Mouse (Mus musculus): ENCODE data around the gene Pparg. TPM values are rescaled to one million over a fixed set of nuclear protein-coding genes. Genes with fewer than 3 reads are reported as not detected.

Pparg gene
- polyA plus RNA-seq, 1 experiment from 2014 or later, result 80.3 TPM

DNA sequence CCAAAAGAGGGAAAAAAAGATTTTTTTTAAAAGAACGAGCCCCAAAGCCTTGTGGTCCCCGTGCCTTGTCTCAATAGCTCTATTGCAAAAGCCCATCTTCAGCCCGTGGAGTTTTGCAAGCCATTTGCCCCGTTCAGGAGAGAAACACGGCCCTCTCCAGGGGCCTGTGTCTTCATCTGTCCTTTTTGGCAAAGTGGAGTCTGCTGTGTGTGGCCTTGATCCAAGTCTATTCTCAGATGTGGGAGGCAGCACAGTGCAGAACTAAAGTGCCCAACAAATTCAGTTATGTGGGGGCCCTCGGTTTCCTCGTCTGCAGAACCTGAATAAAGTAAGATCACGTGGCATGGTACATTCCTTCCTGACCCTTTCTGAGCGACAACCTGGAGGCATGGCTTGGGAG is 162.4 kb downstream of the Pparg start:
- no peak overlapping the region for H3K4me3 ChIP-seq (ENCODE audit: inconsistent target)
- H3K27ac ChIP-seq, result no peak overlapping the region
- no peaks in the 10 kb centered on the region for H3K36me3 ChIP-seq (ENCODE audit: inconsistent target)
- WGBS (ENCODE audit: missing documents), result 42% methylated on average over 9 of the region's 9 CpGs
- no peaks in the 10 kb centered on the region for H3K79me2 ChIP-seq (ENCODE audit: inconsistent target)

DNA sequence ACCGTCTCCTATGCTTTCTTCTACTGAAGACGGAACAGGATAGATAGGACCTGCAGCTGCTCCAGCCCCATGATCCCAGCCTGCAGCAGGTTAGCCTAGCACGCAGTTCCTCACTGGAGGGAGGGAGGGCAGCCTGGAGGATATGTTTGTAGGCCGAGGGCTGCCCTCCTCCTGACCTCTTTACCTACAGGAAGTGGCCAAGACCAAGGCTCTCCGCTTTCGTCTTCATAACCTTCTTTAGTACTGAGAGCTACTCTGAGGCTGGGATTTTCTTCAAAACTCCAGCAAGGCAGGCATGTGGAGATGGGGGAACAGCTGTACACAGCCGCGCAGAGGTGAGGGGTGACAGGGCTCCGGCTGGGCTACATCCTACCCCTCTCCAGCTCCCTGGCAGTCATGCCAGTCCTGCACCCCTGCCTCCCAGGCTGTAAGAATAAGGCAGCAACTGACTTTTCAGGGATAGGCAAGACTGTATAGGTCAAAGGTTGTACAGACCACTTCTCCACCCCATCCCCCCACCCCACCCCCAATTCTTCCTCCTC is 163.8 kb downstream of the Pparg start:
- H3K36me3 ChIP-seq (ENCODE audit: inconsistent target), result no peaks in the 10 kb centered on the region
- no peak overlapping the region for H3K27ac ChIP-seq
- no peak overlapping the region for H3K4me3 ChIP-seq (ENCODE audit: inconsistent target)
- H3K79me2 ChIP-seq (ENCODE audit: inconsistent target), result no peaks in the 10 kb centered on the region
- 82% methylated on average over 9 of the region's 9 CpGs for WGBS (ENCODE audit: missing documents)

DNA sequence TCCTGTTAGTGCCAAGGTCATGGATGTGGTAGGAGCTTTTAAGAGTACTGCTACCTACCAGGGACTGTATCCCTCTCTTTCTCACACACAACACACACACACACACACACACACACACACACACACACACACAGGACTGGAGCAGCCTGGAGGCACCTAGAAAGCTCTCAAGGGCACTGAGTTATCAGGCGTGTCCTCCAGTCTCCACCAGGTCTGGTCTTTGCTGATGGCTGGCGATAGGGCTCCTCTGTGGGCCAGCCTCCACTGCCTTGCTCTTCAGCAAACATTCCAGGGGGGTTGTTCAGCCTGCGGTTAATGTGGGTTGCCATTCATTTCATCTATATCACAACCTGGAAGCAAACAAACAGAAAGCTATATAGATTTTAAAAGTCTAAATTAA is 166.7 kb downstream of the Pparg start:
- H3K4me3 ChIP-seq (ENCODE audit: inconsistent target), result no peak overlapping the region
- H3K27ac ChIP-seq, result no peak overlapping the region
- whole genome bisulfite sequencing (ENCODE audit: missing documents), result 100% methylated on average over 3 of the region's 3 CpGs
- no peaks in the 10 kb centered on the region for H3K36me3 ChIP-seq (ENCODE audit: inconsistent target)
- no peaks in the 10 kb centered on the region for H3K79me2 ChIP-seq (ENCODE audit: inconsistent target)

DNA sequence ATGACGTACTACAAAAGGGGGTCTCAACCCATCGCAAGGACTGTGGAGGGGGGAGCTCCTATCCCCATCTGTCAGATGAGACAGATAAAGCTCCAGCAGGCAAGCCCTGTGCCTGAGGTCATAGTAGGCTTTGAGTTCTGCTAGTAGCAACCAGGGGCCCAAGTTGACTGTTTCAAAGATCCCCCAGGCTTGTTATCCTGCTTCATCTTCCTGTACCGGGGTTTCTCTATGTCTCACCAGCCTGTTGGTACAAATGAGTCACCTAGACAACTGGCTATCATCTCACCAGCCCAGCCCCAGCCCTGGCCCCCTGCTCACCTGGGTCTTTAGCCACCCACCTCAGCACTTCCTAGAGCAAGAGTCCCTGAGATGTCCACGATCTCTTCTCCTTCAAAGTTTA is 167.6 kb downstream of the Pparg start:
- WGBS (ENCODE audit: missing documents), result 93% methylated on average over 4 of the region's 4 CpGs
- Histone ChIP-seq H3K79me2 (ENCODE audit: inconsistent target) (no peaks in the 10 kb centered on the region), H3K27ac (no peak overlapping the region), H3K4me3 (ENCODE audit: inconsistent target) (no peak overlapping the region), H3K36me3 (ENCODE audit: inconsistent target) (no peaks in the 10 kb centered on the region)

DNA sequence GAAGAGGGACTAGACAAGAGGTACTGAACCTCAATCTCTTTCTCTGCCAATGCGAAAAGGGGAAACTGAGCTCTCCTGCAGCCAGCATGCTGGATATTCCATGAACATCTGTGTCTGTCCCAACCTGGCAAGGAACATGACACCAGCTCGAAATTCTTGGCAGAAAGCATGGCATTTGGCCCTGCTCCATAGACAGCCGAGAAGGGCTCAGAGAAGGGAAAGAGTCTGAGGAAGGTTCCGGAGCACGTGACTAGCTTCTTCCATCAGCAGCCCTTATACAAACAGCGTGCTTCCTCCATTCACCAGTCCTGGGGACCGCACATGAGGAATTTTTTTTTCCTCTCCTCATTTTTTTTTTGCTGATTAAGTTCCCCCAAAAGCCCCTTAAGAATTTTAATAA is 173.9 kb downstream of the Pparg start:
- WGBS (ENCODE audit: missing documents), result 78% methylated on average over 7 of the region's 7 CpGs
- no peaks in the 10 kb centered on the region for H3K36me3 ChIP-seq (ENCODE audit: inconsistent target)

DNA sequence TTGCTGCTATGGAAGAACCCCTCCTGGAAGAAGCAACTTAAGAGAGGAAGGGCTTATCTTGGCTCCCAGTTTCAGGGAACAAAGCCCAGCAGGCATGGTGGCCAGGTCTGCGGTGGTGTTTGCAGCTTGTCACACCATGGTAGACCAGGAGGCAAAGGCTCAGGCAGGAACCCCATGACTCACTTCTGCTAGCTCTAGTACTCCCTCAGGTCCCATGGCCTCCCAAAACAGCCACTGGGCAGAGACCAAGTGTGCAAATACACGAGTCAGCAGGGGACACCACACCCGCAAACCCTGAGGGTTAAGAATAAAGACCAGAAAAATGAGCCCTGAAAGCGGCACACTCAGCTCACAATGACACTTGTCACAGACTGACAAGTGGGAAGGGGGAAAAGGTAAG is 175.4 kb downstream of the Pparg start:
- WGBS (ENCODE audit: missing documents), result 82% methylated on average over 4 of the region's 4 CpGs

More for the DNA sequence above, 173.9 kb downstream of the Pparg start:
- Histone ChIP-seq H3K4me3 (ENCODE audit: inconsistent target) (no peak overlapping the region), H3K79me2 (ENCODE audit: inconsistent target) (no peaks in the 10 kb centered on the region), H3K27ac (no peak overlapping the region)

DNA sequence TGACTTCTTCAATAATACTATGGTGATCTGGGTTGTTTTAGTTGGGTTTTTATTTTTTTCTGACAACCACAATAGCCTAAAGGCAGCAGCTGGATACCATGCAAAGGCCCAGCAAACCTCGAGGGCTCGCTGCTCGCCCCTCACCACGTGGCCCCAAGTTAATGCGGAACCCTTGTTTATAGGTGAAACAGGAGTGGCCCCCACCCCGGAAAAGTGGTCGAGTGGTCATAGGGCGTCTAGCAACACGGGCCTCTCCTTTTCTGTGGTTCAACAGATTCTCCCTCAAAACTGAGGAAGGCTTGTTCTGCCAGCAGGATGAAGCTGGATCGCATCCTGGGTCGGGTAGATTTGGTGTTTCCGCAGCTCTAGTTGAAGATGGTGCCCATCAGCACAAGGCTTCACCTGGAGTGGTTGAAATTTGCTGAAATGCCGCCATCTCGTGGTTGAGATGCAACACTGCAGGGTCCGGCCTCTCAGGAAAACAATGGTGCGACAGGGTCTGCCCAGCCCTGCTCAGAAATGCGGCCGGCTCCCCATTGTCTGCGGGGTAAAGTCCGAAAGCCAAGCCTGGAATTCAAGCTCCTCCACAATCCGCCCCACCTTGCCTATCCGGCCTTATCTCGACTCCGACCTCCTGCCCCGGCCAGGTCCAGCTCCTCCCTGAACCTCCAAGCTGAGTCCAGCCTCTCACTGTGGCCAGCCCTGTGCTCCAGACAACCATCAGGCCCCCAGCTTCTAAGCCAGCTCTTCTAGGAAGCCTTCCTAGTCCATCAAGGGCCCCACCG is 178.1 kb downstream of the Pparg start:
- no peaks in the 10 kb centered on the region for H3K36me3 ChIP-seq (ENCODE audit: inconsistent target)
- no peaks in the 10 kb centered on the region for H3K79me2 ChIP-seq (ENCODE audit: inconsistent target)
- no peak overlapping the region for H3K27ac ChIP-seq
- WGBS (ENCODE audit: missing documents), result 18% methylated on average over 24 of the region's 26 CpGs
- no peak overlapping the region for H3K4me3 ChIP-seq (ENCODE audit: inconsistent target)

More for the DNA sequence above, 175.4 kb downstream of the Pparg start:
- Histone ChIP-seq H3K27ac (no peak overlapping the region), H3K4me3 (ENCODE audit: inconsistent target) (no peak overlapping the region), H3K36me3 (ENCODE audit: inconsistent target) (no peaks in the 10 kb centered on the region), H3K79me2 (ENCODE audit: inconsistent target) (no peaks in the 10 kb centered on the region)

Other genes with a start within 250 kb of the Pparg start
- not detected in 3 replicates for gene Syn2, start 226.0 kb upstream of the Pparg start, polyA plus RNA-seq (2018)
- gene Gm17482, start 133.6 kb upstream of the Pparg start, polyA plus RNA-seq (2018), result not detected in 3 replicates
- not detected in 3 replicates for gene Timp4, start 108.7 kb upstream of the Pparg start, polyA plus RNA-seq (2018)
- gene Tsen2, start 183.7 kb downstream of the Pparg start, polyA plus RNA-seq (2018), result 5.4 to 9.0 TPM (median 7.2 TPM) in 3 replicates
- gene Mkrn2os, start 231.6 kb downstream of the Pparg start, polyA plus RNA-seq (2018), result not detected in 3 replicates
- gene Mkrn2, start 241.0 kb downstream of the Pparg start, polyA plus RNA-seq (2018), result 6.5 to 7.7 TPM (median 7.1 TPM) in 3 replicates